Mouse (Mus musculus) G1E-ER4 (cell line): ENCODE data around the gene Agtpbp1. TPM values are rescaled to one million over a fixed set of nuclear protein-coding genes. Genes with fewer than 3 reads are reported as not detected.

Source experiments
- GATA1 ChIP-seq: IDR thresholded peaks from one replicate; pipeline ENCODE4 v1.8.0; 2012; ENCODE audit warnings: low read length, inconsistent platforms
- polyA plus RNA-seq: library from polyadenylated mRNA; stranded (reverse); fragments of >175 nt; gene quantifications from 2 replicates; pipeline ENCODE4 v1.2.3, GENCODE M21; 2012

Agtpbp1 gene
- polyA plus RNA-seq, 1 experiment, result 6.0 TPM

- TF ChIP-seq GATA1, result no peak
Measured at GRCm38 (mm10) chr13:59552751-59553150, 32.3 kb downstream of the Agtpbp1 start.

- TF ChIP-seq GATA1, result no peak
Measured at GRCm38 (mm10) chr13:59552286-59552685, 32.7 kb downstream of the Agtpbp1 start.

GRCm38 (mm10) chr13:59549318-59549798 is 35.7 kb downstream of the Agtpbp1 start:
- peak; percentile 60 for TF ChIP-seq GATA1

- no peak for TF ChIP-seq GATA1
Measured at GRCm38 (mm10) chr13:59547716-59548115, 37.3 kb downstream of the Agtpbp1 start.

- TF ChIP-seq GATA1, result no peak
Measured at GRCm38 (mm10) chr13:59547091-59547490, 37.9 kb downstream of the Agtpbp1 start.

- no peak for TF ChIP-seq GATA1
Measured at GRCm38 (mm10) chr13:59542411-59542810, 42.6 kb downstream of the Agtpbp1 start.

GRCm38 (mm10) chr13:59540030-59540429 is 45.0 kb downstream of the Agtpbp1 start:
- no peak for TF ChIP-seq GATA1

GRCm38 (mm10) chr13:59538661-59539060 is 46.4 kb downstream of the Agtpbp1 start:
- TF ChIP-seq GATA1, result no peak

GRCm38 (mm10) chr13:59536631-59537030 is 48.4 kb downstream of the Agtpbp1 start:
- TF ChIP-seq GATA1, result no peak

- no peak for TF ChIP-seq GATA1
Measured at GRCm38 (mm10) chr13:59535746-59536145, 49.3 kb downstream of the Agtpbp1 start.

GRCm38 (mm10) chr13:59534301-59534700 is 50.7 kb downstream of the Agtpbp1 start:
- TF ChIP-seq GATA1, result no peak

- TF ChIP-seq GATA1, result no peak
Measured at GRCm38 (mm10) chr13:59533331-59533730, 51.7 kb downstream of the Agtpbp1 start.

GRCm38 (mm10) chr13:59531203-59531602 is 53.8 kb downstream of the Agtpbp1 start:
- no peak for TF ChIP-seq GATA1

GRCm38 (mm10) chr13:59530491-59530890 is 54.5 kb downstream of the Agtpbp1 start:
- no peak for TF ChIP-seq GATA1

- no peak for TF ChIP-seq GATA1
Measured at GRCm38 (mm10) chr13:59521271-59522064, 63.6 kb downstream of the Agtpbp1 start.

GRCm38 (mm10) chr13:59520834-59521233 is 64.2 kb downstream of the Agtpbp1 start:
- TF ChIP-seq GATA1, result no peak

GRCm38 (mm10) chr13:59519479-59519878 is 65.5 kb downstream of the Agtpbp1 start:
- TF ChIP-seq GATA1, result no peak
